Mouse (Mus musculus) E14TG2a.4 (cell line): Measurements from ENCODE around the gene Wee1.

Source experiments
- CTCF ChIP-seq: conservative IDR thresholded peaks from 2 replicates; pipeline ENCODE4 v1.5.1; 2014; ENCODE audit warnings: low read length
- NANOG ChIP-seq: IDR thresholded peaks from 2 replicates; pipeline ENCODE4 v1.6.1; 2014; ENCODE audit warnings: borderline replicate concordance, low read length, mixed read lengths
- POU5F1 ChIP-seq: IDR thresholded peaks from 2 replicates; pipeline ENCODE4 v1.6.1; 2014; ENCODE audit warnings: low read length, borderline replicate concordance

- TF ChIP-seq CTCF (no peak), NANOG (no peak), POU5F1 (no peak)
Observed at GRCm38 (mm10) chr7:110108967-110109610, 12.8 kb upstream of the Wee1 start.
